Mouse (Mus musculus) ES-Bruce4 (cell line): Measurements from ENCODE around the gene Nsd1.

ENCODE experiments used
- CTCF ChIP-seq: IDR thresholded peaks from one replicate; pipeline ENCODE4 v1.8.1; 2011; ENCODE audit warnings: low read depth, low read length
- POLR2A ChIP-seq: IDR thresholded peaks from one replicate; pipeline ENCODE4 v1.8.1; 2011; ENCODE audit warnings: low read length; ENCODE audit not compliant: insufficient read depth

- TF ChIP-seq POLR2A (no peak), CTCF (no peak)
Observed at GRCm38 (mm10) chr13:55224364-55224763, 14.8 kb downstream of the Nsd1 start.
